Mouse (Mus musculus): ENCODE data around the gene Rps15. TPM values are rescaled to one million over a fixed set of nuclear protein-coding genes. Genes with fewer than 3 reads are reported as not detected.

Gene Rps15
- total RNA-seq, 1 experiment: 2,505 TPM

DNA sequence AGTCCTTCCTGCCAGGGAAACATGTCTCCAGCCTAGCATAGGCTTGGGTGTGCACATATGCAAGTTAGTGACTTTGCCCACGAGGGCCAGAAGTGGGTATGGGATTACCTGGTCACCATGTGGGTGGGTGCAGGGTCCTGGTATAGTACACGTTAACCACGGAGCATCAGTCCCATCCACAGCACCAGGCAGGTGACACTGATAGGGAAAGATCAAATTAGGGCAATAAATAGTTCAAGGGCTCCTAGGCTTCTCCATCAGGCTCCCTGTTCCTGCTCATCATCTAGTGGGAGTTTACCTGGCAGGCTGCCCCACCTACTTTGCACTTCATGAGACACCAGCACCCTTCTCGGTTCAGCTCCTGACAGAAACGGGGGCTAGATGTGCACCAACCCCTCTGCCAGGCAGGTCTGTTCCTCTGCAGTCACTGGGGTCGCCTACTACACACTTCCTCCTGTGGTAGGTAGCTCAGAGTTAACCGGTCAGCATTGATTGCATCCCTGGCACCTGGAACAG lies 2.6 kb downstream of the Rps15 start:
- H3K27ac ChIP-seq (ENCODE audit: insufficient read depth, low read depth, low read length, poor library complexity, severe bottlenecking): no peak overlapping the region
- H3K9ac ChIP-seq (ENCODE audit: insufficient read depth, low read depth, low read length, poor library complexity, severe bottlenecking): peak overlapping the region; percentile 99; the same call in 1 of the 2 replicates
- peaks cover 0 to 17% of the 10 kb centered on the region in 2 experiments; a peak in 2 of 4 replicates for H3K4me1 ChIP-seq (ENCODE audit: control insufficient read depth in 2 of 2, insufficient read depth in 2 of 2, low read length in 2 of 2, poor library complexity in 1 of 2)
- no peak overlapping the region for H3K4me3 ChIP-seq (ENCODE audit: insufficient read depth in 1 of 2, low read depth in 1 of 2, low read length in 2 of 2, poor library complexity in 1 of 2, severe bottlenecking in 1 of 2)
- DNase-seq (ENCODE audit: low read depth, low spot score): no peak
- in situ Hi-C loops (cut with MboI; ENCODE audit: low sequenced_read_pairs in 2 of 2, unreplicated experiment in 2 of 2): no loop called here
- H3K36me3 ChIP-seq (ENCODE audit: control insufficient read depth, insufficient read depth, low read length, poor library complexity, severe bottlenecking): peaks cover 26% of the 10 kb centered on the region
- no peak for TF ChIP-seq ZC3H11A (IDR thresholded peaks at IDR 0.05; ENCODE audit: borderline replicate concordance, low read depth, low read length)
- TF ChIP-seq CHD2 (IDR thresholded peaks at IDR 0.05; ENCODE audit: low read depth, low read length): 0 out of 2 replicates have a peak, but pooled peaks have one; percentile 7
- no peaks in the 10 kb centered on the region for H3K9me3 ChIP-seq (ENCODE audit: control insufficient read depth, insufficient read depth, low read depth, low read length)

- H3K9ac ChIP-seq (ENCODE audit: insufficient read depth, low read depth, low read length, poor library complexity, severe bottlenecking): no peak within 1 kb of the TSS; the same call in 1 of the 2 replicates
Observed at GRCm38 (mm10) chr10:80295618-80296425, 3.6 kb downstream of the Rps15 start, which contains the start of gene Apc2. Gene Apc2, plus strand, starts transcription at chr10:80295977.

GRCm38 (mm10) chr10:80296824-80297223 lies 4.6 kb downstream of the Rps15 start:
- TF ChIP-seq ZNF384 (IDR thresholded peaks at IDR 0.05; ENCODE audit: low read depth, low read length): no peak
- no peak for TF ChIP-seq CHD2 (IDR thresholded peaks at IDR 0.05; ENCODE audit: low read depth, low read length)
- Histone ChIP-seq H3K4me3 (ENCODE audit: insufficient read depth in 1 of 2, low read depth in 1 of 2, low read length in 2 of 2, poor library complexity in 1 of 2, severe bottlenecking in 1 of 2) (no peak overlapping the region), H3K9me3 (ENCODE audit: control insufficient read depth, insufficient read depth, low read depth, low read length) (no peaks in the 10 kb centered on the region), H3K36me3 (ENCODE audit: control insufficient read depth, insufficient read depth, low read length, poor library complexity, severe bottlenecking) (peaks cover 26% of the 10 kb centered on the region), H3K4me1 (ENCODE audit: control insufficient read depth in 2 of 2, insufficient read depth in 2 of 2, low read length in 2 of 2, poor library complexity in 1 of 2) (peaks cover 0 to 16% of the 10 kb centered on the region in 2 experiments; a peak in 2 of 4 replicates), H3K27ac (ENCODE audit: insufficient read depth, low read depth, low read length, poor library complexity, severe bottlenecking) (no peak overlapping the region), H3K9ac (ENCODE audit: insufficient read depth, low read depth, low read length, poor library complexity, severe bottlenecking) (no peak overlapping the region)
- no peak for DNase-seq (ENCODE audit: low read depth, low spot score)
- in situ Hi-C loops (cut with MboI; ENCODE audit: low sequenced_read_pairs in 2 of 2, unreplicated experiment in 2 of 2): no loop called here

More at GRCm38 (mm10) chr10:80295618-80296425, 3.6 kb downstream of the Rps15 start, which contains the start of gene Apc2:
- Histone ChIP-seq H3K4me3 (ENCODE audit: insufficient read depth in 1 of 2, low read depth in 1 of 2, low read length in 2 of 2, poor library complexity in 1 of 2, severe bottlenecking in 1 of 2) (peak within 1 kb of the TSS; percentile 43 to 48), H3K27ac (ENCODE audit: insufficient read depth, low read depth, low read length, poor library complexity, severe bottlenecking) (no peak within 1 kb of the TSS), H3K4me1 (ENCODE audit: control insufficient read depth in 2 of 2, insufficient read depth in 2 of 2, low read length in 2 of 2, poor library complexity in 1 of 2) (peaks cover 0 to 17% of the 10 kb centered on the region in 2 experiments; a peak in 2 of 4 replicates), H3K9me3 (ENCODE audit: control insufficient read depth, insufficient read depth, low read depth, low read length) (no peaks in the 10 kb centered on the region), H3K36me3 (ENCODE audit: control insufficient read depth, insufficient read depth, low read length, poor library complexity, severe bottlenecking) (peaks cover 26% of the 10 kb centered on the region)
- in situ Hi-C loops (cut with MboI; ENCODE audit: low sequenced_read_pairs in 2 of 2, unreplicated experiment in 2 of 2): no loop called here
- TF ChIP-seq CHD2 (IDR thresholded peaks at IDR 0.05; ENCODE audit: low read depth, low read length) (no peak), HCFC1 (IDR thresholded peaks at IDR 0.05; ENCODE audit: borderline replicate concordance, insufficient read depth, low read length) (no peak), ZNF384 (IDR thresholded peaks at IDR 0.05; ENCODE audit: low read depth, low read length) (no peak), MAFK (IDR thresholded peaks at IDR 0.05; ENCODE audit: insufficient read depth, low read depth, low read length) (no peak)
- DNase-seq (ENCODE audit: low read depth, low spot score): peak; percentile 66

DNA sequence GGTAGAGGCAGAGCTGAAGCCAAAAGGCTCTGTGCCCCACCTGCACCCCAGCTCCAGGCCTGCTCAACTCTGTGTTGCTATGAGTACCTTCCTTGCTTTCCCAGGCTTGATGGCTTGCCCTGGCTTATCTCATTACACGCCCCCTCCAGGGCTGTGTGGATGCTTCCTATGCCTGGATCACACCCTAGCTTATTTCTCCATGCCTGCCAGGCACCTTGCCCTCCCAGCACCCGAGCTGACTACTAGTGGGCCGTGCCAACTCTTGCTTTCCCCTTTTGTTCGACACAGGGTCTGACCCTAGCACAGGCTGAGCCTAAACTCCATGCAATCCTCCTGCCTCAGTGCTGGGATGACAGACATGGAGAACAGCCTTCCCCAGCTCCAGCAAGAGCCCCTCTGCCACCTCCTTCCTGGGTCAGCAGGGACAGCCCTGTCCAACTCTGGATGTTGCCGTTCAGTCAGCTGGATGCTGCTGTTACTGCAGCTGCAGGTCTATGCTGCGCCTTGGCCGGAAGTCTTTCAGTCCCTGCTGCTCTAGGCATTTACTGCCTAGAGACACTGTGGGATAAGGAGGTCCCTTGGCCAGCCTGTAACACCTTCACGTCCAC lies 5.4 kb downstream of the Rps15 start:
- TF ChIP-seq MAFK (IDR thresholded peaks at IDR 0.05; ENCODE audit: insufficient read depth, low read depth, low read length): no peak
- TF ChIP-seq HCFC1 (IDR thresholded peaks at IDR 0.05; ENCODE audit: borderline replicate concordance, insufficient read depth, low read length): no peak
- no peak for TF ChIP-seq ZNF384 (IDR thresholded peaks at IDR 0.05; ENCODE audit: low read depth, low read length)
- TF ChIP-seq ZC3H11A (IDR thresholded peaks at IDR 0.05; ENCODE audit: borderline replicate concordance, low read depth, low read length): no peak
- no peak for TF ChIP-seq CHD2 (IDR thresholded peaks at IDR 0.05; ENCODE audit: low read depth, low read length)
- no peak for DNase-seq (ENCODE audit: low read depth, low spot score)
- H3K9ac ChIP-seq (ENCODE audit: insufficient read depth, low read depth, low read length, poor library complexity, severe bottlenecking): no peak overlapping the region
- no peak overlapping the region for H3K27ac ChIP-seq (ENCODE audit: insufficient read depth, low read depth, low read length, poor library complexity, severe bottlenecking)
- peaks cover 25% of the 10 kb centered on the region for H3K36me3 ChIP-seq (ENCODE audit: control insufficient read depth, insufficient read depth, low read length, poor library complexity, severe bottlenecking)
- H3K4me1 ChIP-seq (ENCODE audit: control insufficient read depth in 2 of 2, insufficient read depth in 2 of 2, low read length in 2 of 2, poor library complexity in 1 of 2): peaks cover 0 to 15% of the 10 kb centered on the region in 2 experiments; a peak in 2 of 4 replicates
- no peak overlapping the region for H3K4me3 ChIP-seq (ENCODE audit: insufficient read depth in 1 of 2, low read depth in 1 of 2, low read length in 2 of 2, poor library complexity in 1 of 2, severe bottlenecking in 1 of 2)
- H3K9me3 ChIP-seq (ENCODE audit: control insufficient read depth, insufficient read depth, low read depth, low read length): no peaks in the 10 kb centered on the region
- in situ Hi-C loops (cut with MboI; ENCODE audit: low sequenced_read_pairs in 2 of 2, unreplicated experiment in 2 of 2): no loop called here
